Mouse (Mus musculus) cerebellum, postnatal 25 days (tissue): Measurements from ENCODE around the gene Tcp11l2.

ENCODE experiments used
- DNase-seq, 2 experiments: peaks; one replicate each; pipeline ENCODE4 v3.0.0; 2021; ENCODE audit warnings: mixed read lengths in 2 of 2

The Tcp11l2 gene

DNA sequence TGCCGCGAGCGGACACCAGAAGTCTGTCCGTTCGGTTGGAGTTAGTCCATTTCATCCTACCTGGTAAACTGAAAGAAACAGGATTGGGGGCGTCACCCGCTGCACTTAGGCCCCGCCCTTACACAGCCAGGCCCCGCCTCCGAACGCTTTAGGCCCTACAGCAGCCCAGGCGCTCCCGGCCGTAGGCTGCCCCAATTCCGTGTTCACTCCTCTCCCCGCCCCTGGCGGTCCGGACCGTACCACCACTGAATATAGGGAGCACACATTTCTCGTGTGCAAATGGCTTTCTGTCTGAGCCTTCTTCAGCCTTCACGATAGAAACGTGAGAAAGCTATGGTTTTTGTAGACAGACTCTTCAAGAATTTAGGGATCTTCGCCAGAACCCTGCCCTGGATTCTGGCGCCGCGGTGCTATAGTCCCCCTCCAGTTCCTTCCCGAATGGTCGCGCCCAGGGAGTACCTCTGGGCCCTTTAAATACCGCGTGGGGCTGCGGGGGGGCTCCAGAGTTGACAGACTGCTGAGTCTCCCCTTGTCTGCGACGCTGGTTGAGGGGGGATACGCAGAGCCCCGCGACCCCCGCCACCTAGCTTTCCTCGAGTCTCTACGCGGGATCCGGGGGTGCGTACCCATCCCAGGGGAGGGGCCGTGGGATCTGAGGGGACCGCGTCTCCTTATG, at the start of gene Tcp11l2:
TSS of gene Tcp11l2 (plus strand) at position 232 of the 676 bp plus-strand sequence.
- DNase-seq, result peak; percentile 95 to 96

DNA sequence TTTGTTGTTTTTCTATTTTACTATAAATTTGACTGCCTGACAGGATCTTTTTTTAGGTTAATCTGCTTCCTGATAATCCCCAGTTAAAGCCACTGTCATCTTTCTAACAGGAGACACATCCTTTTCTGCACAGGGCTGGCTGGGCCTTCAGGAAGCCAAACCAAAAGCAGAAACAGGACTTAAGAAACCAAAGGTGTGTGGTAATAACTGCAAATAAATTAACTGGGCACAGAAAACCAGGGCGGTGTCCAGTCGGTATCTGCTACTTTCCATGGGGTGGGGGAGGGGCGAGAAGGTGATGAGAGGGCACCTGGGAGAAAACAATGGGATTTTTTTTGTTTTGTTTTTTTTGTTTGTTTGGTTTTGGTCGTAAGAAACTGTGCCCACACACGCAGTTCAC, 49.4 kb upstream of the Tcp11l2 start:
- DNase-seq, result no peak

DNA sequence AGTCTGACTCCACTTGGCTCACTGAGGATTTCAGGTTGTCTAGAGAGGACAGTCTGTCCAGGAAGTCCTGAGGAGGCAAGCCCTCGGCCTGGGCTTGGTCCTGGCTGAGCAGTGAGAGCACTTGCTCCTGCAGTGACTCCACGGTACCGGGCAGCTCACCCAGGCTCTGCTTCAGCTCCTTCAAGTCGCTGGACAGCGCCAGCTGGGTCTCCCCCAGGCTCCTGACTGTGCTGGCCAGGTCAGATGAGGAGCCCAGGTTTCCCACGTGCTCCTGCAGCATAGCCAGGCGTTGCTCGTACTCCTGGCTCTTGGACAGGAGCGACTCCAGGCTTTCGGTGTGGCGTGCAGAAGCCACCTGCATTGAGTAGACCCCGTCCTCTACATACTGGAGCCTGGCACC, 48.8 kb upstream of the Tcp11l2 start:
- DNase-seq, result peak; percentile 48 to 51

DNA sequence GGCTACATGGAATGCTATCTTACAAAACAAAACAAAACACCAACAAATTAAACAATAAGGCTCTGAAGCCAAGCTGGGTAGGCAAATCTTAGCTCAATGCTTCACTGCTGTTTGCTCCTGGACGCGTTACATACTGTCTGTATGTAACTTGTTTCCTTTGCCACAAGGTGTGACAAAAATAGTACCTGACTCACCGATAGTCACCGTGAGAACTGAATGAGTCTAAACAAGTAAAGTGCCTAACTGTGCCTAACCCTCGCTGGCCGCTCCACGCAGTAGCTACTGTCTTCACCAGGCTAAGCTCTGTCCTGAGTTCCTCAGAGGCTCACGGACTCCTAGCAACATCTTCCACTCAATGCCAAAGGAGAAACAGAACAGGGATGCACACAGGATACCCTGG, 46.0 kb upstream of the Tcp11l2 start:
- no peak for DNase-seq

DNA sequence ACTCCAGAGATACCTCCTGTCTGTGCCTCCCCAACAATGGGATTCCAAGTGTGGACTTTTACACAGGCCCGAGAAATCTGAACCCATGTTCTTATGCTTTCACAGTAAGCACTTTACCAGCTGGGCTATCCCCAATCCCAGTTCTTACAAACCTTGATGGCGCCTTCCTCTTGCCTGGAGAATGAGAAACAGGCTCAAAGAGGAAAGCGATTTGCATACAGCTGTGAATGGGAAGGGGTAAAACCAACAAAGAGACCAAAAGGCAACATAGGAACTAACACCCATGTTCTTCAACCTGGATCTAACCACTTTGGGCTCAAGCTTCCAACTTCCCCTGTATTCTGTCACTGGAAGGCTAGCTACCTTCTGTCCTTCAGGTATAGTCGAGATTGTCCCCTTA, 44.9 kb upstream of the Tcp11l2 start:
- DNase-seq, result no peak

DNA sequence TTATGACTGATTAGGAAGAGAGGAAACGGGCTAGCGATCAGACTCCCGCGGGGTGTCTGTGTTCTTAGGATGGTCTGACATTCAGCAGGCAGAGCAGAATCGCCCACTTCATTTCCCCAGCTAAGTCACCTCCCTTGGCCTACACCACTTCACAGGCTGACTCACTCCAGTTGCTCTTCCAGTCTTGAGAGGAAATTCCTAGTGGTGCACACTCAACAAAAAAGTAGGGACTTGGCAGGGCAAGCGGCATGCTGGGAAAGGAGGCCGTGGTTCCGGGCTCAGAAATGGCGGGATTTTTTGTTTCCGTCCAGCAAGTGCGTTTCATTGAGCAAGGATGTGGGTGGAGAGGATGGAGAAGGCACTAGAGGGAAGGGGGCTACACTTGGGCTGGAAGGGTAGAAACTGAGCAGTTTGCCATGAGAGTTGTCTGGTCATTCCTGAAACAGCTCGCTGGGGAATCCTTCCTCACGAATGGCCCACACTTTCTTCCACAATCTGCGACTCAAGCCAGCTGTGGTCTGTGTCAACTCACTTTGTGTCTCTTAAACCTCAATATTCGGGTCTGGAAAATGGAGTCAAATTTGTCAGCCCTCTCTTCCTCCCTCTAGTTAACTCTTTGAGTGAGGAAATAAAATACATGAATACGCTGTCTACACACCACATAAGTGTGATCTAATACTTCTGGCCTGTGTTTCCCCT, 44.1 kb upstream of the Tcp11l2 start:
- DNase-seq, result no peak

DNA sequence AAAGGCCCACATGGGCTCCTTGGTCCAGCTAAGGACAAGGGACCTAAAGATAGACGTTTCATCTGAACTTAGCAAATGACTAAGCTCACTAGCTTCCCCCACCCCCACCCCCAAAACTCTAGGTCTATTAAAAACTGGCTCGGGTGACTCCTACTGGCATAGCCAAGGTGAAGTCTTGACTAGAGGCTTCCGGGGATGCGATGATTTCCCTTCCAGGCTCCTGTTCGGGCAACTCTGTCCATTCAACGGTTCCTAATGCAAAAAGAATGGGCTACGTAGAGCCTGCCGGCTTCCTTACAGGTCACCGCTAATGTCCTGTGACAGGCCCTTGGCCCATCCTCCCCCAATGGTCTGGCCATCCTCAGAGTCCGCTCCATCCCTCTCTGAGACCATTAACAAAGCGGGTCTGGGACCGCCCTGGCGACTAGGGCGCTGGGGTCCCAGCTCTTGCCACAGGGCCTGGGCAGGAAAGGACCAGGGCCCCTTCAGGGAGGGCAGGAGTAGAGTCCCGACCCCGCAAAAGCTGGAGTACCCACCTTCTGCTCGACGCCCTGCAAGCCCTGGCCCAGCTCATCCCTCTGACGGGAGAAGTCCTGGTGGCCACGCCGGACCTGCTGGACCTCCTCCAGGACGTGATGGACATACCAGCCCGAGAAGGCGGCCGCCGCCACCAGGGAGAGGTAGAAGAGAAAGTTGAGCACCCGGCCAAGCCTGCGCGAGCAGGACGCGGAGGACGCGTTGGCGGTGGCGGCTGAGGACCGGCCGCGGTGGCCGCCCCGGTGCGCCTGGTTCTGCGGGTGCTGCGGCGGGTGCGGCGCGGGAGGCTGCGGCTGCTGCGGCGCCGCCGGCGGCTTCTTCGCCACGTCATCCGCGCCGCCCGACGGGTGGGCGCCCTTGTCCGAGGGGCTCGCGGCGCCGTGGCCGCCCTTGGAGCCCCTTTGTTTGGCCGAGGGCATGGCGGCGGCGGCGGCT, 43.2 kb upstream of the Tcp11l2 start:
- peak; percentile 80 to 82 for DNase-seq

DNA sequence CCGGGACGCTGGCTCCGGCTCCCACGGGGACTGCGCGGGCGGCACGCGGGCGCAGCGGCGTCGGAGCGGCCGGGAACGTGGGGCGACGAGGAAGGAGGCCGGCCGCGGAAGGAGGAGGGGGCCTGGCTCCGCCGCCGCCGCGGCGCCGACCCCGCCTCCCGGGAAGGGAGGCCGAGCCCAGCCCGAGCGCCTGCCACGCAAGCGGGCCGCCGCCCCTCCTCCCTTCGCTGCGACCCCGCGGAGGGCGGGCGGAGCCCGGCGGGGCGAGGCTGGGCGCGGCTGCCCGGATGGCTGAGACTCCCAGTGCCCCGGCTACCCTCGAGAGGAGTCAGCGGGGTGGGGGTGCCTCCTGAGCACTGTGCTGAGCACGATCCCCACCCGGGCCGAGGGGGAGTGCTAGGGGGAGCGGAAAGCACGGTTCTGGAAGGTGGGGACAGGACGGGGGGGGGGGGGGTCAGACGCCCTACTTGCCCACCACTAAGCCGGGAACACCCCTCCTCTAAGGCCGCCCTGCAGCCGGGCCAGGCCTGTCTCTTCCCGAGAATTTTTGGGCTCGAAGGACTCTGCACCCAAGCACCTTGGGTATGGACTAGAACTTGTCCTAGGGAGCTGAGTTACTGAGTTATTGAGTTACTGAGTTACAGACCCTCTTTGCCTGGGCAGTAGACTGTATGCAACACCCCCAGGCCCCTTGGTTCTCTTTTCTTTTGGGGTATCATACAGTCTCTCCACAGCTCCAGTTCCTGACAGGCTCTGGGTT, 42.3 kb upstream of the Tcp11l2 start, which contains the start of gene Ckap4:
TSS of gene Ckap4 (minus strand) at position 151 of the 760 bp plus-strand sequence.
- peak; percentile 63 to 79 for DNase-seq

DNA sequence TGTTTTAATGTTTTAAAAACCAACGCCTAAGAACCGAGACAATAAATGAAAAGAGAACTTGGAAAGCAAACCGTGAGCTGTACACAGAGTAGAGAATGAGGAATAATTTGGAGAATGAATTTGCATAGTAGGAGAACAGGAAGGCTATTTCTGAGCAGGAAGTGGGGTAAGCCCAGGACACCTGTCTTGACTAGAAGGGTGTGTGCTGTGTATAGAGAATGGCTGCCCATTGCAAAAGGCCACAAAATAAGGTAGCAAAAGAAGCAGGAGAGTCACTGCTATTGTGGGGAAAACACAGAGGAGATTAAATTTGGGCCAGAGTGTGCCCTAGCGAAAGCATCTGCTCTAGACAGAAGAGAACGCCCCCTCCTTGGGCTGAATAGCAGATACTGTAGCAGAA, 41.0 kb upstream of the Tcp11l2 start:
- no peak for DNase-seq

DNA sequence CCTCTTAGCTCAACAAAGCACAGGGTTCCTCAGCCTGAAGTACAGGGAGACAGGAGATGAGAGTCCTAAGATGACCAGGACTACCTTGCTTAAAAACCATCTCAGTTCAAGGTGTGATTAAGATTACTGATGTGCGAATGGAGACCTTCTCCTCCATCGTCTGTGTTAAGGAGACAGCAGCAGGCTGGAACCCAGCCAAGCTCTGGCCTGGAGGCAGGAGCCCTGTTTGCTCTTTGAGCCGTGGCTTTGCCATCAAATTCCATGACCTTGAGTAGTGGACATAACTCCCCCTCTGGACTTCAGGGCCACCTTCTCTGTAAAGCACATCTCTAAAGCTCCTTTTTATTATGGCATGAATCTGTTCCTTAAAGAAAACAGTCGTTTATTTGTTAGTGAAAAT, 40.6 kb upstream of the Tcp11l2 start:
- DNase-seq, result peak; percentile 41 to 70

DNA sequence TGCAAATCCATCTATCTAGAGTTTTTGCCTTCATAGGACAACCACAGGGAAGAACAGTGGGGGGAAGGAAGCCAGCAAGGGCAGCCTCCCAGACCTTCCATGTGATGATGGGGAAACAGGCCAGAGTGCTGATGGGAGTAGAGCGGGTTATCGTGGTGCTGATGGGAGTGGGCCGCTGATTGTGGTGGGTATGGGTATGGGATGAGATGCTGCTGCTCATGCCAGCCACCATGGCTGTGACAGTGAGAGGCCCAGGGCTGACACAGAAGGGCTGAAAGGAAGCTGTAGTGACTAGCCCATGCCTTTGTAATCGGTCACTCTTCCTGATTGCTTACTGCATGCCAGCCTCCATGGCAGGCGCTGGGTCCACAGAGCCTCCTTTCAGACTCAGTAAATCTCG, 36.8 kb upstream of the Tcp11l2 start:
- DNase-seq, result no peak

DNA sequence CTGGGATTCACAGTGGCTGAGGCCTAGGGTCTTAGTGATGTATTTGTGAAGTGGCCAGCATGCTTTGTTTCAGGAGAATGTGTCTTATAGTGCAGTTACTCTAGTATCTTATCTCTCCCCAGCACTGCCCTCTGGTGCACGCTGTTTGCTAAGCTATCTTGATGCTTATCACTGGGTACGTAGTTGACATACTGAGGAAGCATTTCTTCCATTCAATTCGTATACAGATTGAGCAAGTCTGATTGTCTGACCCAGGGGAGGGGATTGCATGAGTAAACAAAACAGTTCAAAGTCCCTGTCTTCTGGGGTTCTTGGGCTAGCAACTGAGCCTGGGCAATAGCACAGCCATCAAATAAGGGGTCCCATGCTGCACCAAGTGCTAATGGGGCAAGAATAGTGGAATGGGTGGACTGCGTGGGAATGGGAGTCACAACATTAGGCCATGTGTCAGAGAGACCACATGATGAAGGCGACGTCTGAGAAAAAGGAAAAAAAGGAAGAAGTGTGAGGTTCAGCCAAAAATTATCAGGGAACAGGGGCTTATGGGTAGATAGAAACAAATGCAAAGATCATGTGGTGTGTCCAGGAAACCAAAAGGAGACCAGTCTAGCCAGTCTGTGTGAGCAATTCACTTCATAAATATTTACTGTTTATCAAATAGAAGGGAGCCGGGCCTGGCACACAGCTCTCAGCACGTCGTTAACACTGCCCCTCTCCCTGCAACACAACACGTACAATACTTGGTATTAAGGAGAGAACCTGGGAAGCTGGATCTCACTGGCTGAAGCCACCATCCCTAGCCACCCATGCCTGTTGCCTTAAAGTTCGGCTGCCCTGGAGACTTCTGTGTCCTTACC, 33.4 kb upstream of the Tcp11l2 start:
- no peak for DNase-seq

DNA sequence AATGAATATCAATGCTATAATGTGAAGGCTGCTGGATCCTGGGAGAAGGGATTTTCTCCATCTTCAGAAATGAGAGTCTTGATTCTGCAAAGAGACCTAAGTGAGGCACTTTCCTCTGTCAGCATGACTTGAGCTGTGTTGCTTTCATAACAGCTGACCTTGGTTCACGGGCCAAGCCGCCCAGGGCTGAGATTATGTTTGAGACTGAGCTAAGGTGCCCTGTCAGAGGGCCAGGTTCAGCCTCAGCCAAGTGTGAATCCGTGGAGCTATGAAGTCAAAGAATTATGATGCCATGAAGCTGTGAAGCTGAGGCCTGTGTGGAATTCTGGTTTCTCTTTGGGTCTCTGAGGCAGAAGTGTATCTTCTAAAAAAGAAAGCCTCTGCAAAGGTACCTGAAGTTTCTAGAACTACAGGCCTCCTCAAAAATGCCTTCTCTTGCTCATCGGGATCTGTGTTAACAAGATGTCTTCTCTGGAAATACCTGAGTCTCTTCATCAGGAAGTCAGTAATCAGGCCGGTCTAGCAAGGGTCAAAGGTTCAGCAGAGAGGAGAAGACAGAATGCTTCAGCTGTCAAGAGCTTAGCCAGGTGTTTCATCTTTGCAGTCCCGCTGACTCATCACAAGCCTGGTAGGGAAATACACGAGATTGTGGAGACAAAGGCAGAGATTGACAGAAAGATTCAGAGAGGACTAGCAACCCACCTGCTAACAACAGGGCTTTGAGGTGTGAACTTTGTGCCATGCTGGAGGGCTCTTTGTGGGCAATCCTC, 31.4 kb upstream of the Tcp11l2 start:
- DNase-seq, result no peak

DNA sequence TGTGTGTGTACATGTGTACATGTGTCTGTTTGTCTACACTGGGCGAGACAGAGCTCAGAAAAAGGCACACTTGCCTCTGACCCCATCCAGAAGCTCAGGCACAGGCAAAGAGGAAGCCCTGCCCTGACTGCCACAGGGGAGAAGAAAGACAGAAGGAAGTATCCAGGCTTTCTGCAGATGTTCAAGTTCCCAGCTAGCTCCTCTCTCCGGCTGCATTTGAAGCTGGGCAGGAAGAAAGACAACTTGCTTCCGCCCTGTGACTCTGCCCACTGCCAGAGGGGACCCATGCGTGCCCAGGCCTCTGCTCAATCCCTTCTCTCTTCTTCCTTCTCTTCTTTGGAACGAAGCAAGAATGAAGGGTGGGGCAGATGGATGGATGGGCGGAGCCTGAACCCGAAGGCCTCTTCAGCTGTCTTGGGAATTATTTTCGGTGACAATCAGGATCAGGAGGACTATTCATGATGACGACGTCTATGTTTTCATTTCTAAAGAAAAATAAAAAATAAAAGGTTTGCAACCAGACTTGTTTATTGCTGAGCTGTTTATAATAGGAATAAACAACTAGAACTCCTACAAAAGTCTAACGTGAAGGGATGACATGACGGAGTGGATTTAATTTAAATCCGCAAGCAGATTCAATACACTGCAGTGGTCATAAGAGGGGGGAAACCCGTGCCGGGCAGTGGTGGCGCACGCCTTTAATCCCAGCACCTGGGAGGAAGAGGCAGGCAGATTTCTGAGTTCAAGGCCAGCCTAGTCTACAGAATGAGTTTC, 27.1 kb upstream of the Tcp11l2 start:
- no peak for DNase-seq

DNA sequence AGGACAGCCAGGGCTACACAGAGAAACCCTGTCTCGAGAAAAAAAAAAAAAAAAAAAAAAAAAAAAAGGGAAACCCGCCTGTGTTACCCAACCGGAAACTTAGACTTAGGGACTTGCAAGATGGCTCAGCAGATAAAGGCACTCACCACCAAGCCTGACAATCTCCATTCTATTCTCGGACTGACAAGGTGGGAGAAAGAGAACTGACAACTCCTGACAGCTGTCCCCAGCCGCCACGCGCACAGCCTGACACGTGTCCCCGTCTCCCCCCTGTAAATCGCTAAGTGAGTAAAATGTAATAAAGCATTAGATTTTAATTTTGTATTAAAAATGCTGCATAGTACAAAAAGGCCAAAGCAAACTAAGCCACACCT, 26.5 kb upstream of the Tcp11l2 start:
- no peak for DNase-seq

DNA sequence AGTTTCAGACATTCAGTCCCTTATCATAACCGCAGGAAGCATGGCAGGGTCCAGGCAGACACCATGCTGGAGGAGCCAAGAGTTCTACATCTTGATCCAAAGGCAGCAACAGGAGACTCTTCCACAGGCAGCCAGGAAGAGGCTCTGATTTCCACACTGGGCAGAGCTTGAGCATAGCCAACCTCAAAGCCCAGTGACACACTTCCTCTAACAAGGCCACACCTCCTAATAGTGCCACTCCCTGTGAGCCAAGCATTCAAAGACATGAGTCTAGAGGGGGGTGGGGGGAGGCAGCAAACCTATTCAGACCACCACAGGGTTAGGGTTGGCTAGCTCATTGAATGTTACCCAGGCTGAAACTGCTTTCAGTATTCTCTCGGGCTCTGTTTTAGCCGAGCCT, 24.6 kb upstream of the Tcp11l2 start:
- no peak for DNase-seq

DNA sequence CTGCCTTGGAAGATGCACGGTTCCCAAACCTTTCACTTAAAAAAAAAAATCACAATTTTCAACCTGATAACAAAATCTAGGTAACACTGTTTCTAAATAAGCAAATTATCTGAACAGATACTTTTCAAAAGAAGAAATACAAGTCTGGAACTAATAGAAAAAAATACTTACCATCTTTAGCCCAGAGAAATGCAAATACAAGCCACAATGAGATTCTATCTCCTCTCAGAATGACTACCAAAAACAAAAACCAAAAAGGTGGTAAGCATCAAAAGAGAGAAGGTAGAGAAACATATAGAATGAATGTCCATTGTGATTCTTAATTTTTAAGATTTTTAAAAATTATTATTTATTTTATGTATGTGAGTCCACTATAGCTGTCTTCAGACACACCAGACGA, 23.9 kb upstream of the Tcp11l2 start:
- DNase-seq, result no peak

DNA sequence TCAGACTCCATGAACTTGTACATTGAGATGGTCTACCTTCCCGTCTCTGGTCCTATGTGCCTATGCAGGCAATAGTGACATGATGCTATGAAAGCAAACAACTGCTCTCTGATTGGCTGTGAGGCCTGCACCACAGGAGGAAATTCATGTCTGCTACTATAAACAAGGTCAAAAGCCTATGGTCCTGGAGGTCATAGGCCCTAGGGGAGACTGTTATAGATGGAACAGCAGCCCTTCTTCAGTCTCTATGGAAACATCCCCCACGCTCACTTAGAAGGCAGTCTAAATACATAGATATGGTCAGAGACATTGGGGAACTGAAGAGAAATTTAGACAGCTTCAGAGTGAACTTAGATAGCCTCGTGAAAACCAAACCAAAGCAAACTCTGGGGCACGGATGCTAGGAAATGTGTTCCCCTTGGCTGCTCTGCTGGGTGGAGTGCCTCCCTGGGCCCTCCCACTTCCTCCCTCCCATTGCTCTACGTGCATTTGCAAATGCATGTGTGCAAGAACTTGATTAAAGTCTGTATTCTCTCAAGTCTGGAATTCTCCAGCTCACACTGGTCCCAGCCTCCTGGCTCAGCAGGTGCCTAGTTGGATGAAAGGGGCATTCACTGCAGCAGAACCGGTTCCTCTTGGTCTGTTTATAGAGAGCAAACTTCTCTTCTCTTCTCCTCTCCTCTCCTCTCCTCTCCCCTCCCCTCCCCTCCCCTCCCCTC, 22.0 kb upstream of the Tcp11l2 start:
- DNase-seq, result no peak

DNA sequence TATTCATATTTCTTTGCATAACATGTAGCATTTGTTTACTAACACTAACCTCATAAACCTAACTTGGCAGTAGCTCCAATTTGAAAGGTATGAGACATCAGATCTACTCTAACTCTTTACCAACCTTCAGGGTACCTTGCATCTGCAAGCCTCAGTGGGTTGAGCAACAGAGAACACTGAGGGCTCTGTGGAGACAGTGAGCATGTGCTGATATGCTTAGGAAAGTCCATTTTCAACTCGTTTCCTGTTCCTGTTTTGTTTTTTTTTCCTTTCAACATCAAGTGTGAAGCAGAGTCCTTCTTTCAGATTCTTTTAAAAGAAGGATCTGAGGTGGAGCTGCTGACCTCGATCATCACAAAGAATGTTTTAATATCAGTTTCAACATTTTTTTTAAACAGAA, 20.3 kb upstream of the Tcp11l2 start:
- no peak for DNase-seq
